Mouse (Mus musculus) limb, embryonic 14.5 days (tissue): ENCODE measurements around the gene Acer1. TPM values are rescaled to one million over a fixed set of nuclear protein-coding genes. Genes with fewer than 3 reads are reported as not detected.

Experiments
- ATAC-seq: fragments of 200-750 bp; cut with Nextera tagmentation; 2 replicates; pipeline ENCODE4 v1.8.0; 2017; ENCODE audit warnings: low read depth, moderate number of reproducible peaks, moderate TSS enrichment; ENCODE audit not compliant: low FRiP score
- DNase-seq: peaks from one replicate; pipeline ENCODE4 v3.0.0-alpha.2; 2015; ENCODE audit warnings: low spot score
- H3K27ac ChIP-seq: fragments of 300-500 bp; sonication (generic); replicated peaks from 2 replicates; pipeline ENCODE4 v1.5.1; 2014; ENCODE audit warnings: low read depth, mild to moderate bottlenecking, low read length, moderate library complexity, mixed read lengths
- H3K27me3 ChIP-seq: fragments of 300-500 bp; sonication (generic); 2 replicates; pipeline ENCODE4 v1.6.1; 2014; ENCODE audit warnings: low read length, mixed read lengths; ENCODE audit not compliant: control insufficient read depth, insufficient read depth
- H3K36me3 ChIP-seq: fragments of 300-500 bp; sonication (generic); 2 replicates; pipeline ENCODE4 v1.6.1; 2014; ENCODE audit warnings: mild to moderate bottlenecking, low read length, moderate library complexity, mixed read lengths; ENCODE audit not compliant: control insufficient read depth, insufficient read depth
- H3K4me1 ChIP-seq: fragments of 300-500 bp; sonication (generic); 2 replicates; pipeline ENCODE4 v1.6.1; 2014; ENCODE audit warnings: antibody characterized with exemption, low read length, mixed read lengths; ENCODE audit not compliant: control insufficient read depth, insufficient read depth
- H3K4me2 ChIP-seq: fragments of 300-500 bp; sonication (generic); replicated peaks from 2 replicates; pipeline ENCODE4 v1.6.1; 2014; ENCODE audit warnings: low read depth, mild to moderate bottlenecking, low read length, moderate library complexity; ENCODE audit not compliant: severe bottlenecking
- H3K4me3 ChIP-seq: fragments of 300-500 bp; sonication (generic); replicated peaks from 2 replicates; pipeline ENCODE4 v1.5.1; 2014; ENCODE audit warnings: low read length
- H3K9ac ChIP-seq: fragments of 300-500 bp; sonication (generic); 2 replicates; pipeline ENCODE4 v1.6.1; 2014; ENCODE audit warnings: mild to moderate bottlenecking, low read depth, low read length, moderate library complexity; ENCODE audit not compliant: severe bottlenecking
- H3K9me3 ChIP-seq: fragments of 300-500 bp; sonication (generic); 2 replicates; pipeline ENCODE4 v1.6.1; 2016; ENCODE audit warnings: low read length; ENCODE audit not compliant: control insufficient read depth
- POLR2A ChIP-seq: fragments of 200-500 bp; IDR thresholded peaks from 2 replicates; pipeline ENCODE4 v1.8.0; 2012; ENCODE audit warnings: inconsistent platforms, mild to moderate bottlenecking, moderate library complexity, borderline replicate concordance; ENCODE audit not compliant: insufficient read depth, insufficient read length; ENCODE audit errors: extremely low read depth
- WGBS: fragments of 180-500 bp; shearing (Covaris S2); extraction: QIAGEN DNeasy Blood & Tissue Kit; methylation state at CpG from one replicate; pipeline ENCODE4 v1.1.7; 2014; 5-methylcytosine and 5-hydroxymethylcytosine counted together
- polyA plus RNA-seq, 2 experiments: library from polyadenylated mRNA; depleted of rRNA in 1 of 2; stranded (reverse) in 1 of 2; unstranded in 1 of 2; fragments of >200 nt; fragmentation: Nextera tagmentation in 1 of 2; extraction: Ambion mirVana in 1 of 2; gene quantifications; 2 replicates each; pipeline versions ENCODE4 v1.2.1 to v1.2.3; 2012 to 2014

Gene Acer1
- polyA plus RNA-seq, 2 experiments = 1.5 to 5.6 TPM

- 31% methylated on average over 4 of the region's 8 CpGs for WGBS
- no peak for ATAC-seq
- H3K4me2 ChIP-seq = no peak overlapping the region
Observed at GRCm38 (mm10) chr17:56979524-56979923, 2.4 kb downstream of the Acer1 start.

GRCm38 (mm10) chr17:56976531-56977390, 5.2 kb downstream of the Acer1 start:
- WGBS = 83% methylated on average over 8 of the region's 8 CpGs
- ATAC-seq (no peak), DNase-seq (no peak)
- H3K36me3 ChIP-seq = no peaks in the 10 kb centered on the region
- TF ChIP-seq POLR2A = no peak
- no peak overlapping the region for H3K27ac ChIP-seq
- no peak overlapping the region for H3K4me3 ChIP-seq
- no peaks in the 10 kb centered on the region for H3K4me1 ChIP-seq
- H3K4me2 ChIP-seq = no peak overlapping the region
- H3K27me3 ChIP-seq = no peaks in the 10 kb centered on the region
- no peaks in the 10 kb centered on the region for H3K9me3 ChIP-seq
- H3K9ac ChIP-seq = no peak overlapping the region

More at GRCm38 (mm10) chr17:56979524-56979923, 2.4 kb downstream of the Acer1 start:
- no peak overlapping the region for H3K27ac ChIP-seq
- no peaks in the 10 kb centered on the region for H3K27me3 ChIP-seq
- H3K4me3 ChIP-seq = no peak overlapping the region
- no peaks in the 10 kb centered on the region for H3K4me1 ChIP-seq
- no peaks in the 10 kb centered on the region for H3K36me3 ChIP-seq
- no peak for TF ChIP-seq POLR2A
- DNase-seq = no peak
- 0 out of 2 replicates have a peak overlapping the region, but pooled peaks have one; percentile 21 for H3K9ac ChIP-seq
- H3K9me3 ChIP-seq = no peaks in the 10 kb centered on the region

- no peaks in the 10 kb centered on the region for H3K4me1 ChIP-seq
- DNase-seq (no peak), ATAC-seq (no peak)
- 85% methylated on average over 3 of the region's 3 CpGs for WGBS
- no peak for TF ChIP-seq POLR2A
- no peaks in the 10 kb centered on the region for H3K27me3 ChIP-seq
- H3K9me3 ChIP-seq = no peaks in the 10 kb centered on the region
- no peak overlapping the region for H3K9ac ChIP-seq
- H3K4me3 ChIP-seq = no peak overlapping the region
- no peaks in the 10 kb centered on the region for H3K36me3 ChIP-seq
- H3K27ac ChIP-seq = no peak overlapping the region
- no peak overlapping the region for H3K4me2 ChIP-seq
Observed at GRCm38 (mm10) chr17:56975391-56975790, 6.5 kb downstream of the Acer1 start.

- H3K9ac ChIP-seq = no peak overlapping the region
- no peak overlapping the region for H3K4me2 ChIP-seq
- H3K36me3 ChIP-seq = no peaks in the 10 kb centered on the region
- H3K4me3 ChIP-seq = no peak overlapping the region
- no peak overlapping the region for H3K27ac ChIP-seq
- TF ChIP-seq POLR2A = no peak
- H3K27me3 ChIP-seq = no peaks in the 10 kb centered on the region
- ATAC-seq (no peak), DNase-seq (no peak)
- 50% methylated on average over 5 of the region's 5 CpGs for WGBS
- H3K9me3 ChIP-seq = no peaks in the 10 kb centered on the region
- no peaks in the 10 kb centered on the region for H3K4me1 ChIP-seq
Observed at GRCm38 (mm10) chr17:56974708-56975240, 7.2 kb downstream of the Acer1 start.

GRCm38 (mm10) chr17:56973956-56974707, 7.8 kb downstream of the Acer1 start:
- DNase-seq = no peak
- Histone ChIP-seq H3K4me1 (no peaks in the 10 kb centered on the region), H3K4me3 (no peak overlapping the region), H3K36me3 (no peaks in the 10 kb centered on the region), H3K9ac (no peak overlapping the region), H3K27me3 (no peaks in the 10 kb centered on the region), H3K27ac (no peak overlapping the region), H3K9me3 (no peaks in the 10 kb centered on the region), H3K4me2 (no peak overlapping the region)
- TF ChIP-seq POLR2A = no peak
- 57% methylated on average over 13 of the region's 14 CpGs for WGBS
- no peak for ATAC-seq
